Mouse (Mus musculus) regulatory T cell (primary cell): Measurements from ENCODE around the gene Neurl4.
"Not testable (repeated sequence)": the region's sequence is repeated elsewhere in the genome, so short reads cannot be mapped to it uniquely, and the experiment has no call there.

Experiments used
- in situ Hi-C: fragments of 300-600 bp; cut with MboI, MseI; formaldehyde crosslinking; loops from one replicate; pipeline ENCODE4 v1.15.1; 2025; ENCODE audit warnings: high pct_unique_total_duplicates

The Neurl4 gene

DNA sequence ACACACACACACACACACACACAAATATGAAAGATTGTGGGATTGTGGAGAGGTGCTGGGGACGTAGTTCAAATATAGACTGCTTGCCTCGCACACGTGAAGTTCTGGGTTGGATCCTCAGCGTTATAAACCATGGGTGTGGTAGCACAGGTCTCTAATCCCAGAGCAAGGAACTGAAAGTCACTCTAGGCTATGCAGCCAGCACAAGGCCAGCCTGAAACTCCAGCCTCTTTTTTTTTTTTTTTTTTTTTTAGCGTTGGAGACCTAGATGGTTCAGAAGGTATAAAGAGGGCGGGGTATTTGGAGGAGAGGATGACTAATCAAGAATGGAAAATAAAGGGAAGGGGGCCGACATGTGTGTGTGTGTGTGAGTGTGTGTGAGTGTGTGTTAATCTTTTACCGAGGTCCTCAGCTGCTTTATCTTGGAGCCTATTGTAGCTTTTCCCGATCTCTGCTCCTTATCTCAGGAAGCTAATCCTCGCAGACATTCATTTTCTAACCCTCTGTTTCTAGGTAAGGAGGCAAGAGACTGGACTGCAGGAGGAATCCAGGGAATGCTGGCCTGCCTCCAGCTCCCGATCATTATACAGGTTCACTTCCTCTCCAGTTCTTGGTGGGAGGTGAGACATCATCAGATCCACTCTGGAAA, 52.5 kb downstream of the Neurl4 start:
- in situ Hi-C loops, result no loop called here

DNA sequence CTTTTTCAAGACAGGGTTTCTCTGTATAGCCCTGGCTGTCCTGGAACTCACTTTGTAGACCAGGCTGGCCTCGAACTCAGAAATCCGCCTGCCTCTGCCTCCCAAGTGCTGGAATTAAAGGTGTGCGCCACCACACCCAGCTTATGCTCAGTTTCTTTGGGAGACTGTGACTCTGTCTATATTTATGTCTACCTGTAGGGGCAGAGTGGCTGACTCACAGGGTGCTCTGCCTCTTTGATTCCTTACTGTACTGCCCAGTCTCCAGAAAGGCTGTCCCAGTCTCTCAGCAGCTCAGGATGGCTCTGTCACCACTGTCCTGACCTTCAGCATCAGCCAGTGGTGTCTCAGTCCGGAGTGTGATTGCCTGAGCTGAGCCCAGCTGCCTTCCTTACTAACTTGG, 54.7 kb downstream of the Neurl4 start:
- in situ Hi-C loops, result not testable (repeated sequence)

DNA sequence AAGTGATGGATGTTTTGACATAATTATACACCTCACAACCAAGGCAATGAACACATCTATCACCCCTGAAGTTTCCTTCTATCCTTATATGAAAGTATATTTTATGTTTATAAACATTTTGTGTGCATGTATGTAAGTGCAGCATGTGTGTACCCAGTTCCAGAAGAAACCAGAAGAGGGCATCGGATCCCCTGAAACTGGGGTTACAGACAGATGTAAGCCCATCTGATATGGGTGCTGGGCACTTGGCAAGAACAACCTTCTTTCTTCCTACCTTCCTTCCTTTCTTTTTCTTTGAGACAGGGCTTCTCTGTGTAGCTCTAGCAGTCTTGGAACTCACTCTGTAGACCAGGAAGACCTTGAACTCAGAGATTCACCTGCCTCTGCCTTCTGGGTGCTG, 55.3 kb downstream of the Neurl4 start:
- in situ Hi-C loops, result no loop called here

DNA sequence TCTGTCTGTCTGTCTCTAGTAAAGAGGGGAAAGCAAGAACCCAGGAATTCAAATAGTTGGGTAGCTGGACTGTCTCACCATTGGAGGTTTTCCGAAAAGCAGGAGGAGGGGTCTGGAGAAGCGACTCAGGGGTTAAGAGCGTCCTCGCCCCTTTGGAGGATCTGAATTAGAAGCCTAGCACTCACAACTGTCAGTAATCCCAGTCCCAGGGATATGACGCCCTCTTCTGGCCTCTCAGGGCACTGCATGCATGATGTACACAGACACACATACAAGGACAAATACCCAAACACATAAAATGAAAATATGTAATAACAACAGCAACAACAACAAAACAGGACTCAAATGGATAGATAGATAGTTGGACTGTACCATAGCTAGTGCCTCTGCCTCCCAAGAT, 59.7 kb downstream of the Neurl4 start:
- in situ Hi-C loops, result no loop called here

DNA sequence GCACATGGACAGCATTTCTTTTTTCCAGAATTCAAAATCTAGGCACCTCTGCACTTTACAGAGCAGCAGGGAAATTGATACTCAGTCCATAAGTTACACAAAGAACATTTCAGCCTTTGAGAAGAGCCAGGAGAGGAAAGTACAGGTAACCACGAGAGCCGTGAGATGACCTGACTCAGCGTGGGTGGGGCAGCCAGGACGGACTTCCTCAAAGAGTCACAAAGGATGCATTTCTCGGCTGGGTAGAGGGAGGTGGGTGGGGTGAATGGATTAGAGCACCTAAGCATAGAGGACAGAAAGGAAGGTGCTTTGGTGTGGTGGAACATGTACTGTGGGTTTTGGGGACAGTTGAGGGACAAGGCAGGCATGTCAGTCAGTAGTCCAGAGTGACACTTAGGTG, 61.0 kb downstream of the Neurl4 start:
- in situ Hi-C loops, result no loop called here
